Mouse (Mus musculus) retina, postnatal 1 day (tissue): Measurements from ENCODE around the gene Pcnx3.

ENCODE experiments used
- DNase-seq: peaks from one replicate; pipeline ENCODE4 v3.0.0-alpha.2; 2012

Pcnx3 gene

DNA sequence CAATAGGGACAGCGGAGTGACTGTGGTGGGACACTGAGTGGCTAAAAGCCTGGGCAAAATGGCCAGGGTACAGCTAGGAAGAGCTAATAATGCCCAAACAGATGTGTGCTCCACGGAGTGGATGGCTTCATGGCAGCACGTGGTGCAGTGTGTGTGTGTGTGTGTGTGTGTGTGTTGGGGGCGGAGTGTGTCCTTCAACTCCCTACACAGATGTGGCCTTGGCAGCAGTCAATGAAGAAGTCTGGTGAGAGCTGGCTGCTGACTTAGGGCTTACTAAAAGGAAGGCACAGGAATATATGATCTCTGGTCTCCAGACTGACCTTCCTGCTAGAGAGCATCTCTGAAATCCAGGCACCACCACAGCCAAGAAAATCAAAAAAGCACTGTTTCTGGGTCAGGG lies 20.3 kb downstream of the Pcnx3 start:
- no peak for DNase-seq

DNA sequence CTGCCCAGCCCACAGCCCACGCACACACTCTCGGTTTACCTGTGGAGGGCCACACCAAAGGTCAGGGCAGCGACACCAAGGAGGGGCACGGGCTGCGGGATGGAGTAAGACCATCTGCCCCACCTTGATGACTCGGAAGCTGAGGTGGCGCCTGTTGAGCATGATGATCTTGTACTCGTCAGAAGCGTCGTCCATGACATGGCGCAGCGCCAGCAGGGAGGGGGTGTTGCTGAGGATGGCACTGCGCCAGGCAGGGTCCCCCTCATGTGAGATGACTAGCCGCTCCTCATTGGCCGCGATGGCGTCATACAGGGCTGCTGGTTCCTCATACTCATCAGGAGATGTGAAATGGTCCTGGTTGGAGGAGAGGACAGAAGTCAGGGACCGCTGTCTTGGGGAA lies 22.3 kb downstream of the Pcnx3 start:
- DNase-seq = no peak

DNA sequence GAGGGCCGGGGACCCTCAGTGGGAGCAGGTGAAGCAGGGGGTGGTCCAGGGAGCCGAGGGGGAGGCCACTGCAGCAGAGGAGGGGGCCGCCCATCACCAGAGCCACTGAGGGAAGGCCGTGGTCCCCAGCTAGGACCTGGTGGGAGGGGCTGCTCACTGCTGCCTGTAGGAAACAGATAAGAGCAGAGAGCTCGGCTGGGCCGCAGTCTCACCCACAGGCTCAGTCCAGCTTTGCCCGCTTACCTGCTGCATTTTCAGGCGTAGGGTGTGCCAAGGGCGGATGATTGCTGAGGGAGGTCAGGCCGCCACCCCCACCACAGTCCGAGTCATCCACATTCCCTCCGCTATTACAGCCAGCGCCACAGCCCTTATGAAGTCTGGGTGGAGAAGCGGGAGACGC lies 23.2 kb downstream of the Pcnx3 start:
- DNase-seq = no peak

DNA sequence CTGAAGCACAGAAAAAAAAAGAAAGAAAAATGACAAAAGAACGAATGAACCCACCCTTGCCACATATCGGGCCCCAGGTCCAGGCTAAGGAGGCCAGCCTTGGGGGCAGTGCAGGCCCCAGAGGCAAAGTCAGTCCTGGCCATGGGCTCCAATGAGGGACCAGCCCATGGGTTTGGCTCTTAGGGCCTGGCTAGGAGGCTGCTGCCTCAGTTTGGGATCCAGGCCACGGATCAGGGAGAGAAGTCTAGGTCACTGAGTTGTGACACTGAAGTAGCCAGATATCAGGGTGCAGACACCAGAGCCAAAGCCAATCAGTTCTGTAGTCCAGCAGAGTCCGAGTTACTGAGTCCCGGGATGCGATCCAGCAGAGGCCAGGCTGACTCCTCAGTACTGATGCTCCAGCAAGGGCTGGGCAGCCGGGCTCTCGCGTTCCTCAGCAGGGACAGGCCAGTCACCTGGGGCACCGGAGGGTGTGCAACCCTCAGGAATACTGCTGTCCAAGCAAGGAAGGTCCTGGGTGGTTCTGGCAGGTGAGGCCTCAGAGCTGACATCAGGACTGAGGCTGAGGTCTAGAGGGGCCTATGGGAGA lies 23.9 kb downstream of the Pcnx3 start:
- DNase-seq = no peak

DNA sequence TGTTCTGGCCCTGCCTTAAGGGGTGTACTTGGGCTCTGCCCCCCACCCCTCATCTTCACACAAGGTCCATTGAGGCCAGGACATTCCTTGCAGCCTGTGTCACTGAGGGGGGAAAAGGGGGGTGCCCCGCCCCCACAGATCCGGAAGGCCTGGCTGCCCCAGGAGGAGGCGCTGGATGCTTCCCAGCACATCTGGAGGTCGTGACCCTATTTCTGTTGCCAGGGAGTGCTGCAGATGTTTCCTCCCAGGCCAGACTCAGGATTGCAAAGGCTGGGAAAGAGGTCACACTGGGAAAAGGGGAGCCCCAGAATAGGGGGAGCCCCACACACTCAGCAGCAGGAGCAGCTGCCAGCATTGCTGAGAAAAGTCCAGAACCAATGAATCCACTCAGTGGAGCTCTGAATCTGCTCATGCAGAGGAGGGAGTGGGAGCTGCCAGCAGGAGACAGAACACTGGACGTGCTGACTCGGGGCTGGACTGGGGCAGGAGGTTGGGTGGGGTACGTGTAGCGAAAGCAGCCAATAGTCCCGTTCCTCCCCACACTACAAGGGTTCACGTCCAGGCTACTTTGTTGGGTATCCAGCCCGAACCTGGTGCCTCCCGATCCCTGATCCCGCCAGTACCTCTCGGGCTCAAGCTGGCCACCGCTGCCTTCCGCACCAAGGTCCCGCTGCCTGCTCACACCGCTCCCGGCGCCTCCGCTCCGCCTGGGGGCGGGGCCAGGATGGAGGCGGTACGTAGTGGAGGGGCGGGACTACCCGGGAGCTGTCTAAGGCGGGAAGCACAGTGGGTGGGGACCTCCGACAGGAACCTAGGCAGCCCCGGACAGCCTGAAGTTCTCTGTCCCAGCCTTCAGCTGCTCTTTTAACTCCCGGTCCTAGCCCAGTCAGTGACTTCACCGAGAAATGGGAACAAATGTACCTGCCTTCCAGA lies 25.5 kb downstream of the Pcnx3 start, which contains the start of gene Sipa1:
Sipa1 (minus strand) TSS at position 727 of the 933 bp plus-strand sequence.
- DNase-seq = peak; percentile 90

DNA sequence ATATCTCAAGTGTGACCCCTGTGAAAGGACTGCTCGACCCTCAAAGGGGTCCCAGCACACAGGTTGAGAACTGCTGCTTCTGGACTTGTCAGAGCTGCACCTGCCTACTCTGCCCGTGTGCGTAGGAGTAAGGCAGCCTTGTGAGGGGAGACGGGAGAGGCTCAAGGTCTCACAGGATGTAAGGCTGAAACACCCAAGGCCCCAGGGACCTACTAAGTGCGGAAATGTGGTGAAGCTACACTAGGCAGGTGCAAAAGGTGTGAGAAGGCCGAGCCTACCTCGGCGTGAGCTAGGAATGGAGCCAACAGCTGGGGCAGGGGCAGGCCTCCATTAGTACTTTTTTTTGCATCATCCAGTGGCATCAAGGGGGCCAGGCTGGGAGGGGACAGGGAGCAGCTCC lies 26.4 kb downstream of the Pcnx3 start:
- DNase-seq = no peak

DNA sequence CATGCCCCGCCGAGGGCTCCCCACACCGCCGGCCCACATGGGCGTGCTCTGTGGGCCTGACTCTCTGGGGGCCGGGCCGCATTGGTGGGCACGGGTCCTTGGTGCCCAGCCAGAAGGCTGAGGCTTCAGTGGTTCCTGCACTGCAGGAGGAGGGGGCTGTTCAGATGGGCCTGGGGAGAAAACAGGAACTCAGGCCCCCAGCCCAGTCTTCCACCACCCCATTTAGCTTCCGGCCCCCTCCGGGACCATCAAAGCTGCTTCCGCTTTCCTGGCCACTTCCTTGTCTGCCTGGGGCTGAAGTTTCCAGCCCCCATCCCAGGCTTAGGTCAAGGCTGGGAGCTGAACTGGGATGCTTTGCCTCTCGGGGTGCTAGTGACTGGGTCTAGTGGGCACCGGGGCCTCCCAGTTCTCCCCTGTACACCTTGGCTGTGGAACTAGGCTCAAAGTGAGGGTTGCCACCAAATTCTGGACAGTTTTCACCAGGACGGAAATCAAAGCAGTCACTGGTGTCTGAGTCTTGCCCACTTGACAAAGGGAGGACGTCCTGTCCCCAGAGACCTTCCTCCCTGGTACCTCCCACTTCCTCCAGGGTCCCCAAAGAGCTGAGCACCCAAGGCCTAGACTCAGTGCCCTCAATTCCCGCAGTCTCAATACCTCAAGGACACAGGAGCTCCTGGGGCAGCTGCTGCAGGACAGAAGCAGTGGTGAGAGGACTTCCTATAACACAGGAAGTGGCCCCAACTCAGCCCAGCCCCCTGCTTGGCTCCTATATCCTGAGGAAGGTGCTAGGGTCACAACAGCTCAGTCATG lies 27.6 kb downstream of the Pcnx3 start:
- DNase-seq = no peak

DNA sequence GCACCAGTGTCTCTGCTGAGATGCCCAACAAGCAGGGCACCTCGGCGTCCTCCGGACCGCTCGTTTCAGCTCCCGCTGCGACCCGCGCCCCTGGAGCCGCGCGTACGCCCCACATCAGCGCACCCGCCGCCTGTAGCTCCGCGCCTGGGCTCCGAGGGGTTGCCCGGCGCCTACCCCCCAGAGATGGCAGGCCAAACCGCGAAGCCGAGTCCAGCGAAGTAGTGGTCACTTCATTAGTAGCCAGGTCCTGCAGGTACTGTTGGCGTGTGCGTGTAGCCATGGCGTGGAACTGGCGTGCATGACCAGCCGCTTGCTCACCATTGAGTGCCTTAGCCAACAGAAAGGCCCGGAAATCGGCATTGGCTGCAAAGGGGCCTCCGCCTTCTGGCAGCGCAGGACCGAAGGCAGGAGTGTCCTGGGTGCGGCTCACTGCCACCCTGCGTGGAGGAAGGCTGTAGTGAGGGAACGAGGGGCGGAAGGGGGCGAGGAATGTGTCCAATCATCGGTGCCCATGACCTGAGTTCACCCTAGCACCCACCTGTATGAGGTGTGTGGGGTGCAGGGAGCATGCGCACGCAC lies 33.9 kb downstream of the Pcnx3 start:
- DNase-seq = peak; percentile 43

DNA sequence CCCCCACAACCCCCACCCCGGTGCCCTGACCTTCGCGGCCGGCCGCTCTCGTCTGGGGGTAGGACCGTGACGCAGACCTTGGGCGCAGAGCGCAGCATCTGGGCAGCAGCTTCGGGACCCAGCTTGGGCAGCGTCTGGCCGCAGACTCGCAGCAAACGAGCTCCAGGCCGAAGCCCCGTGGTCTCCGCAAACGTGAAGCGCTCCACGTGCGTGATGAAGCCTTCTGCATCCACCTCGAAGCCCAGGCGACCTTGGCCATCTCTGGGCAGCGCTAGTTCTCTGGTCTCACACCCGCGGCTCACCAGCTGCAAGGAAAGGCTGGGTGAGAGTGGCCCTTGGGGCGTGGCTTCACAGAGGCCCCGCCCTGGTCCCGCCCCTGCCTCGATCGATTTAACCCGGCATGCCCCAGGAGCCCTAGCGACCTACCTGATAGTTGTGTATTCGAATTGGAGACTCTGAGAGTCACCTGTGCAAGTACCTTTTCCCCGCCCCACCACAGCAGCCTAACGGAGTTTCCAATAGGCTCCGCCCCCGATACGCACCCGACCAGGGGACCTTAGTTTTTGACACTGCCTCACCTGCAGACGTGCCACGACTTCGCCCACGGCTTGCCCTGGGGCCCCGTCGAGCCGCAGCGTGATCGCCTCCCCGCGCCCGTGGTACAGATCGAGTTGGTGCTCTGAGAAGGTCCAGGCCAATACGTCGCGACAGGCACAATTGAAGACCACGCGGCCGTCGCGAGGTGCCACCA lies 34.6 kb downstream of the Pcnx3 start:
- peak; percentile 78 for DNase-seq

DNA sequence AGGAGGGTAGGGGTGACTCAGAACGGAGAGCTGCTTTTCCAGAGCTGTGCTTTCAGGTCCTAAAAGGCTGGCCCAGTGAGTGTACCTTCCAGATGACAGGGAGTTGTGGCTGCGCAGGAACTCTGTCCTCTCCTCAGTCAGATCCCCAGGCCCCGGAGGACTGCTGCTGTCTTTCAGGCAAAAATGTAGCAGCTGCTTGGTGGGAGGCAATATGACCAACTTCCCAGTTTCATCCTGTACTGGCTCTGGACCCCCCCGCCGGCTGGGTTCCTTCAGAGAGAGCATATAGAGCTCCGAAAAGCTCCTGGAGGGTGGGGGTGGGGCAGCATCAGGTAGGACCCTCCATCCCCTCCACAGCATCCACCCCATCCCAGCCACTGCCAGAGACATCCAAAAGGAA lies 36.1 kb downstream of the Pcnx3 start:
- DNase-seq = no peak

DNA sequence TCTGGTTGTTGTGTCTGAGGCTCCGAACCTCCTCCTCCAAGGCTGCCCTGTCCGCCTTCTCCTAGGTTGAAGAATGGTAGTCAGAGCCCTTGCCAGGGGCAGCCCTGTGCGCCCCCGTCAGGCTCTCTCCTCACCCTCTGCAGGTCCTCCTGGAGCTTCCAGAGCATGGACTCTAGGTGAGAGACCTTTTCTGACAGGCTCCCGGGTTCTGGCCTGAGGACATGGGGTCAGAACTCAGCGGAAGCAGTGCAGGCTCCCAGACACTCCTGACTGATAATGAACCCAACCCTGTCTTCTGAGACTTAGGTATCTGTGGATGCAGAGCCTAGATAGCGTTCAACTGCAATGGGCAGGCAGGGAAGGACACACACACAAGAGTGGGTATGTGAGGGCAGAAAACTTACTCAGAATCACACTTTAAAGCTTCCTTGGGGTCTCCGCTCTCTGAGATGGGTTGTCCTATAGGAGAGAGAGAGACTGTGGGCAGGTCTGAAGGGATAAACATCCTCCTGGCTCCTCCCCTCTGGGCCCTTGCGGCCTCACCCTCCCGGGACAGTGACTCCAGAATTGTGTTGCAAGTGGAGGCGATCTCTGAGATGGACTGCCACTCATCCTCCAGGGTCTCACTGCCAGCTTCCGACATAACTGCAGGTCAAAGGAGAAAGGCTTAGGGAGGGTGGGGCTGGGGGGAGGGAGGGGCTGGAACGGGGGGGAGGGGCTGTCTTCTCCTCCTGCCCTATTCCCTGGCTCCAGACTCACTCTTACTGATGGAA lies 37.0 kb downstream of the Pcnx3 start:
- no peak for DNase-seq

DNA sequence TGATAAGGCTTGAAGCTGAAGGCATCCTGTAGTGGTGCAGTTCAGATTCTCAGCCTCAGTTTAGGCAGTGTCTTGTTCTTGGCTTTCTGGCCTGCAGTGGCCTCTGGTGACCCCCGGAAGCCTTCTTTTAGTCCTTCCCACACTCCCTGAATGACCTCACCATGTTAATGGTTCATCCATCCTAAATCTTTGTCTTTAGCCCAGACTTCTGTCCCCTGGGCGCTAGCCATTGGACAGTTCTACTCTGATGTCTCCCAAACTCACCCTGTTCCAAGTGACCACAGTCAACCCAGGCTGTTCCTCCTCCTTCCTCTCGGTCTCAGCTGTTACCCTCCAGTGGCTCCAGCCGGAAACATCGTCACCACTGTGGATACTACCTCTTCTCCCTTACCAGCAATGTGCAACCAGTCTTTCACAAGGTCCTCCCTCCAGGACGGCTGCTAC lies 39.4 kb downstream of the Pcnx3 start:
- DNase-seq = no peak

DNA sequence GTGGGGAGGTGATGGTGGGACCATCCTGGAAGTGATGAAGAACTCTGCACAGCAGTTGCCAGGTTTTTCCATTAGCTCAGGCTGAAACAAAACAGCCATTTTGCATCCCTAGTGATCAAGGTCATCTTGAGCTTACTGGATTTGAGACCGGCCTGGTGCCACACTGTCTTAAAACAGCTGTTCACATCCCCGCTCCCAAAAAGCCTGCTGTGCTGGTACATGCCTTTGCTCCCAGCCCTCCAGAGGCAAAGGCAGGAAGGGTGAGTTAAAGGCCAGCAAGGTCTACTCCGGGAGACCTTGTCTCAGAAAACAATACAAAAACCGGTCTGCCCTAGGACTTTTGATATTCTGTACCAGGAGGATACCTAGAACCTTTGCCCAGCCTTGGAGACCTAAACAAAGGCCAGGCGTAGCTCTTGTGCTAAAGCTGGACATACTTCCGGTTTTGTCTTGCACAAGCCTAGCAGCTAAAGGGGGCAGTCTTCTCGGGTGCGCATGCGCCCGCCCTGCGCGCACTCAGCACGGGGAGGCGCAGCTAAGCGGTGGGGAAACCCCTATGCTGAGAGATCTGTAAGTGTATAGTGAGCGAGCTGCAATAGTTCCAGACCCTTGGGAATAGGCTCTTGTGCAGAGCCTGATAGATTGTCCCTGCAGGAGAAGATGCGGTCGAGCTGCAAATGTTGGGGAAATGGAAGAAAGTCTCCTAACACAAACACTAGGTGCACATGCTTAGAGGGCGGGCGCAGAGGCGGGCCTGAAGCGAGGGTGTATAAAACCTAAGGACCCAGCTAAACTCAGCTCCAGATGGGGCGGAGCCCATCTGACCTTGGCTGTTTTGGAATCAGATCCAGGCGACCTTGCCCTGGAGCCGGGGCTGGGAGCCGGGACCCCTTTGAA lies 40.1 kb downstream of the Pcnx3 start:
- peak; percentile 89 for DNase-seq

DNA sequence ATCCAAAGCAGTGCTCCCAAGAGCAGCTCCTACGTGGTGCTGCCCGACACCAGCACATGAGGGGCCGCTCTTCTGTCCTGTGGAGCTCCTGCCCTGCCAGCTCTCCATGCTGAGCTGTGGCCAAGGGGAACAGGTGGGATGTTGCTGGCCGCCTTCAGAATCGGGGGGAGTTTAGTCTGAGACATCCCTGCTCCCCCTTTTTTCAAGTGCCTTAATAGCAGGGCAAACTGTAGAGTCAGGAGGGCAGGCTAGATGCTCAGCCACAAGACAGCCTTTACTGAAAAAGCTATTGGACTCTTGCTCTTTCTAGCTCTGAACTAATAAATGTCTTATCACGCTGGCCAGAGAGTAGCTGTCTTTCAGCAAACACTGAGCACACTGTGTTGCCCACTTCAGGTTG lies 40.9 kb downstream of the Pcnx3 start:
- DNase-seq = no peak

DNA sequence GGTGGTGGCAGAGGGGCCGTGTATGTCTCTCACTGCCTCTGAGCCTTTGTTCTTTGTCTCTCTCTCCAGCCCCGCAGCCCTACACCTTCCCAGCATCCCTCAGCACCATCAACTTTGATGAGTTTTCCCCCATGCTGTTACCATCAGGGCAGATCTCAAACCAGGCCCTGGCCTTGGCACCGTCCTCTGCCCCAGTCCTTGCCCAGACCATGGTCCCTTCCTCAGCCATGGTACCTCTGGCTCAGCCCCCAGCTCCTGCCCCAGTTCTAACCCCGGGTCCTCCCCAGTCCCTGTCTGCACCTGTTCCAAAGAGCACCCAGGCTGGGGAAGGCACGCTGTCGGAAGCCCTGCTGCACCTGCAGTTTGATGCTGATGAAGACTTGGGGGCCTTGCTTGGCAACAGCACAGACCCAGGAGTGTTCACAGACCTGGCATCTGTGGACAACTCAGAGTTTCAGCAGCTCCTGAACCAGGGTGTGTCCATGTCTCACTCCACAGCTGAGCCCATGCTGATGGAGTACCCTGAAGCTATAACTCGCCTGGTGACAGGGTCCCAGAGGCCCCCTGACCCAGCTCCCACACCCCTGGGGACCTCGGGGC lies 41.9 kb downstream of the Pcnx3 start:
- no peak for DNase-seq

DNA sequence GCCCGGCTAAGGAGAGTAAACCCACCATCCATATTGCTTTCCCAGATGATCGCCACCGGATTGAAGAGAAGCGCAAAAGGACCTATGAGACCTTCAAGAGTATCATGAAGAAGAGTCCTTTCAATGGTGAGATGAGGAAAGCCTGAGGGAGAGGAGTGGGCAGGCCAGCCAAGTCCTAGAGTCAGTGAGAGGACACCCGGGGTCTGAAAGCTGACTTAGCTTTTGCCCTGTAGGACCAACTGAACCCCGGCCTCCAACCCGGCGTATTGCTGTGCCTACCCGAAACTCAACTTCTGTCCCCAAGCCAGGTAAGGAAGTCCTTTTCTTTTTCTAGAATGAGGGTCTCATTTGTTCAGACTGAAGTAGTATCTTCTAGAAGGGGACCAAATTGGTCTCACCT lies 43.4 kb downstream of the Pcnx3 start:
- DNase-seq = no peak

DNA sequence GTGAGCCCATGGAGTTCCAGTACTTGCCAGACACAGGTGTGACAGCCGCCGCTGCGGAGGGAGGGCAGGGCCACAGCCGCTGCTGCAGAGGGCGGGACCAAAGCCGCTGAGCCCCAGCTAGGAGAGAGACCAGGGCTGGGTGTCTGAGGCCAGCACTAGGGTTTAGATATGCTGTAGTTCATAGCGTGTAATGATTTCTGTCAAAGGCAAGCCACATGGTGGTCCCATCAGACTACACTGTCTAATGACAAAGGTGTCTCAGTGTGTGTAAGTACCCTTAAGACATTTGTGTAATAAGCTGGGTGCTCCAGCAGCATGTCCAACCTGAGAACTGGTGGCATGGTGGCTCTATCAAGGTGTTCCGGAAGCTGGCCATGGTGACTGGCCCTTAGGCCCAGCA lies 47.1 kb downstream of the Pcnx3 start:
- no peak for DNase-seq

DNA sequence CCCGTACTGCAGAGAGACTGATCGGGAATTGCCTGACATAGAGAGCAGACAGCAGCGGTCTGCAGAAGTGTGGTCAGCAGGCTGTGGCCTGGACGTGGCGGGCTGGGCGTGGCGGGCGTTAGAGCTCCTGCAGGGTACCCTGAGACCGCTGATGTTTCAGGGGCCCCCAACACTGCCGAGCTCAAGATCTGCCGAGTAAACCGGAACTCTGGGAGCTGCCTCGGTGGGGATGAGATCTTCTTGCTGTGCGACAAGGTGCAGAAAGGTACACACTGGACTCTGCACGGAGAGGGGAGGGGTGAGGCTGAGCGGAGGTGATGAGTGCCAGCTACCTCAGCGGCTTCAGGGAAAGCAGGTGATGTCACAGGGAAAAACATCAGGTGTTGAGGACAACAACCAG lies 47.7 kb downstream of the Pcnx3 start:
- DNase-seq = no peak

DNA sequence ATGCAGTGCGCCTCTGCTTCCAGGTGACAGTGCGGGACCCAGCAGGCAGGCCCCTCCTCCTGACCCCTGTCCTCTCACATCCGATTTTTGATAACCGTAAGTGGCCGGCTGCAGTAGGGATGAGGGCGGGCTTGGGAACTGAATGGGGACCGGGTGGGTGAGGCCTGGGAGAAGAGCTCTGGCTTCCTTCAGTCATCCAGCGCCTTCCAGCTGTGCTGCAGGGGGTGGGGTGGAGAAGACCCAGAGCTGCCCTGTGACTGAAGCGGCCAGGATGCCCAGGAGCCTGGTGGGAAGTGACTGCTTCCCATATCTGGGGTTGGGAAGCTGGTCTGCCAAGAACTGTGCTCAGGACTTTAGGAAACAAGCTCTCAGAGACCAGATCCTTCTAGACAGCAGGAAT lies 48.4 kb downstream of the Pcnx3 start:
- no peak for DNase-seq

DNA sequence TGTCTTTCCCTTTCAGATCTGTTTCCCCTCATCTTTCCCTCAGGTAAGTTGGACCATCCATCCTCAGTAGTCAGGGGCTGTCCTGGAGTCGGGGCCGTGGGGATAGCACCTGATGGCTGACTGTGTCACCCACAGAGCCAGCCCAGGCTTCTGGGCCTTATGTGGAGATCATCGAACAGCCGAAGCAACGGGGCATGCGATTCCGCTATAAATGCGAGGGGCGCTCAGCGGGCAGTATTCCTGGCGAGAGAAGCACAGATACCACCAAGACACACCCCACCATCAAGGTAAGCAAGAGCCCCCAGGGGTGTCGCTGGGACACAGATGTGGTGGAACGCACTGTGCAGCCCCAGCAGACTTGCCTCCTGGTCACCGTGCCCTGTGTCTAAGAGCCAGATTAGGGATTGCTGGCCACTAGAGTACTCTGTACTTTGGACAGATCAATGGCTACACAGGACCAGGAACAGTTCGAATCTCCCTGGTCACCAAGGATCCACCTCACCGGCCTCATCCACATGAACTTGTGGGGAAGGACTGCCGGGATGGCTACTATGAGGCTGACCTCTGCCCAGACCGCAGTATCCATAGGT lies 50.2 kb downstream of the Pcnx3 start:
- no peak for DNase-seq
